Comparison of ENCODE assay signal across 19 mouse cellular contexts in genomic region chr12:99119966-99120365, GRCm38 (mm10).
"Had no signal": no experiment of that assay in that cellular context is flagged by ENCODE, and none has a peak within 500 bp of the region (broad histone marks: within the 10 kb centered on the region; RNA-seq: fewer than 3 reads in every experiment).

No protein-coding gene starts in this region.

- H3K4me1 ChIP-seq: midbrain, embryonic 13.5 days had no signal

- ATAC-seq: midbrain, embryonic 13.5 days; midbrain, embryonic 16.5 days had no signal

- H3K9me3 ChIP-seq: neural tube, embryonic 13.5 days; neural tube, embryonic 15.5 days had no signal

- H3K4me2 ChIP-seq: lung, embryonic 14.5 days; midbrain, embryonic 11.5 days; midbrain, embryonic 13.5 days; neural tube, embryonic 13.5 days; neural tube, embryonic 15.5 days had no signal

- H3K36me3 ChIP-seq: midbrain, embryonic 13.5 days; neural tube, embryonic 13.5 days; neural tube, embryonic 15.5 days had no signal

- H3K9ac ChIP-seq: liver, embryonic 14.5 days; lung, embryonic 14.5 days; midbrain, embryonic 13.5 days; neural tube, embryonic 13.5 days; neural tube, embryonic 15.5 days had no signal

- DNase-seq: lung, adult 18-20 months; lung, embryonic 14.5 days; lung, postnatal 10 days; lung, postnatal 4 days; retina, postnatal 1 day; right cerebral cortex, adult 18-20 months; right cerebral cortex, postnatal 25 days; right cerebral cortex, postnatal 4 days; spleen, adult 18-20 months; thymus, adult 18-20 months; thymus, postnatal 14 days; thymus, postnatal 36 days had no signal

- H3K4me3 ChIP-seq: midbrain, embryonic 13.5 days; myocyte; neural tube, embryonic 13.5 days; neural tube, embryonic 15.5 days had no signal

- H3K27me3 ChIP-seq: midbrain, embryonic 13.5 days; neural tube, embryonic 13.5 days; neural tube, embryonic 15.5 days had no signal

- H3K27ac ChIP-seq: liver, embryonic 14.5 days; midbrain, embryonic 13.5 days; neural tube, embryonic 13.5 days; neural tube, embryonic 15.5 days had no signal
